Mouse (Mus musculus): ENCODE results near the gene Tspan15. TPM values are rescaled to one million over a fixed set of nuclear protein-coding genes. Genes with fewer than 3 reads are reported as not detected.

The Tspan15 gene
- total RNA-seq (2021) = 1 to 10 TPM; 4.0 to 5.2 TPM
- long read RNA-seq, experiment 1, transcript Tspan15-201 (8 exons, 3,638 nt) = major isoform, 13 of 24 reads
- long read RNA-seq, experiment 1, partial matches to known transcripts = 0 of 24 reads
- long read RNA-seq, experiment 1, other reads (novel, unspliced or antisense) = 11 of 24 reads
- long read RNA-seq, experiment 2, transcript Tspan15-201 (8 exons, 3,638 nt) = major isoform, 22 of 34 reads
- long read RNA-seq, experiment 2, partial matches to known transcripts = 1 of 34 reads
- long read RNA-seq, experiment 2, other reads (novel, unspliced or antisense) = 11 of 34 reads

GRCm38 (mm10) chr10:62230708-62231394 lies at the start of gene Tspan15:
Tspan15 (minus strand) TSS chr10:62231251.
- peak; percentile 91 for DNase-seq

GRCm38 (mm10) chr10:62279671-62280070 lies 48.6 kb upstream of the Tspan15 start:
- DNase-seq = no peak

- DNase-seq = no peak
Observed at GRCm38 (mm10) chr10:62279066-62279465, 48.0 kb upstream of the Tspan15 start.

DNA sequence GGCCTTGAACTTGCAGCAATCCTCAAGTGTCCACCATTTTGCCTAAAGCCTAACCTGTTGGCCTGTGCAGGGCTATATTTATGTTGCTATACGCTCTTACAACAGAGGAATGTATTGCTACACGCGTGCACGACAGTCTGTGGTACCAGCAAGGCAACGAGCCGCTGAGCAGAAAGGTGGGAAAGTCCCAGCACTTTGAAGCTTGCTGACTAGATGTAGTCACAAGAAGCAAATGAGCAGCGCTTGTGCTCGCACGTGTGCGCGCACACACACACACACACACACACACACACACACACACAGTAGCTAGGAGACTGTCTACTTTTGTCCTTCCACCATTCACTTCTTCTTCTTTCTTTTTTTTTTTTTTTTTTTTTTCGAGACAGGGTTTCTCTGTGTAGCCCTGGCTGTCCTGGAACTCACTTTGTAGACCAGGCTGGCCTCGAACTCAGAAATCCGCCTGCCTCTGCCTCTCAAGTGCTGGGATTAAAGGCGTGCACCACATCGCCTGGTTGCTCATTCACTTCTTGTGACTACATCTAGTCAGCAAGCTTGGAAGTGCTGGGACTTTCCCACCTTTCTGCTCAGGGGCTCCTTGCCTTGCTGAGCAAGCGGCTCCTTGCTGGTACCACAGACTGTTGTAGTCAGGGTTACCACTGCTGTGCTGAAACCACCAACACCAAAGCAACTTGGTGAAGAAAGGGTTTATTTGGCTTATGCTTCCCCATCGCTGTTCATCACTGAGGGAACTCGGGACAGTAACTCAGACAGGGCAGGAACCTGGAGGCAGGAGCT lies 46.6 kb upstream of the Tspan15 start:
- no peak for DNase-seq

DNA sequence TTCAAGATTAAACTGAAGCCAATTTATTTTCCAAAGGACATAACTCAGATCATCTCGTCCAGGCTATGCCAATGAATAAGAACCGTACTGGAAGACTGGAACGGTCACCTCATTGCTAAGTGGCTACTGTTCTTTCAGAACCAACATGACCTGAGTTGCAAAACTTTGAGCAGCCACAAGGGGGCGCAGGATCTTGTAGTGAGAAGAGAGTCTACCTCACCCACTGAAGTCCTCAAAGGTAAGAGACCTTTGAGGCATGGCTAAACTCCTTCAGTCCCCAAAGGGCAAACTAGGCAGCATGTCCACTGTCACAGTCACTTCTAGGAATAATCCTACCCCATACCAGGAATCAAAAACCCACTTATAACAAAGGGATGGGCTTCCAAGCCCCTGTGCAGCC lies 44.2 kb upstream of the Tspan15 start:
- DNase-seq = peak; percentile 26

GRCm38 (mm10) chr10:62269278-62269677 lies 38.2 kb upstream of the Tspan15 start:
- DNase-seq = no peak

DNA sequence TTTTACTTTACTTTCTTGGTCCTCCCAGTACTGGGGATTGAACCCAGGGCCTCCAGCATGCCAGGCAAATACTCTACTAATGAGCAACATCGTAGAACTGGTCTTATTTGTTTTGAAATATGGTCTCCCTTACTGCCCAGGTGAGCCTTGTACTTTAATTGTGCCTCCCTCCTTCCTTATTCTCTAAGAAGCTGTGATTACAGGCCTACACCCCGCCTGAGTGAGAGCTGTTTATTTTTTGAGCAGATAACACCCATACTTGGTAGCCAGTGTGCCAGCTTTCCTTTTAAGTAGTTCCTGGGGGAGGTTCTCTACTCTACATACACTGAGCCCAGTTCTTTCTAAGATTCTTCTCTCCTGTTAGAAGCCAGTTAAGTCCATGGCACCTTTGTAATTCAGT lies 33.2 kb upstream of the Tspan15 start:
- DNase-seq = no peak

GRCm38 (mm10) chr10:62261115-62261886 lies 30.2 kb upstream of the Tspan15 start:
- DNase-seq = peak; percentile 23

DNA sequence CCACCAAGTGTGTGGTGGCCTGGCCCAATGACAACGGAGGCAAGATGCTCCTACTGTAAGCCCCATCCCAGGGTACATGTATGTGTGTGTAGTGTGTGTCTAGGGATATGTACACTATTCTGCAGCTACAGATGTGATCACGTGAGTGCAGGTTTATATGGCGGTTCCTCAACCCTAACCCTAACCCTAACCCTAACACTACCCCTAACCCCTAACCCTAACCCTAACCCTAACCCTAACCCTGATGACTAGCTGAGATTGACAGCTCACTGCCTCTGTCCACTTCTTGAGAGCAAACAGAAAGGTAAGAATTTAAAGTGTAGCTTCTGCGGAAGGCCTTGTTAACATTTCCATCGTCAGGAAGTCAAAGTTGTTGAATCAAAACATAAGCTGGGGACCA lies 27.2 kb upstream of the Tspan15 start:
- DNase-seq = no peak

GRCm38 (mm10) chr10:62252496-62253235 lies 21.6 kb upstream of the Tspan15 start:
- DNase-seq = no peak

GRCm38 (mm10) chr10:62252000-62252488 lies 21.0 kb upstream of the Tspan15 start, which contains the start of gene Tacr2:
Tacr2 (plus strand) TSS chr10:62252438.
- no peak for DNase-seq

DNA sequence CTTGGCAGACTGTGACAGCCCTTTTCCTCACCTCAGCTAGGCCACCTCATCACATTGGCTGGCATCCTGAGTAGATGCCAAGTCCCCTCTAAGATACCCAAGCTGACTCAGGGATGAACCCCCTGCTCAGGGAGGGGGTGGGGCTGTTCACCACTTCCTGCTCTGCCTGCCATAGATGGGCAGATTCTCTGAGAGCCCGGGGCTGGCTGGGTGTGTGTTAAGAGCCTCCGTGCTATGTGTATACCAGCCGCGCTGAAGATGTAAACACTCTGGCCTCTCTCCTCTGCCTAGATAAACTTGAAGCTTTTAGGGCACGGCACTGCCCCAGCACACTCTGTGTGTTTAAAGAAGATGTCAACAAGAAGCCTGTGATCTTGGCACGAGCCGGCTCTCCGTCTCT lies 16.8 kb upstream of the Tspan15 start:
- DNase-seq = no peak

- DNase-seq = no peak
Observed at GRCm38 (mm10) chr10:62247156-62247555, 16.1 kb upstream of the Tspan15 start.

DNA sequence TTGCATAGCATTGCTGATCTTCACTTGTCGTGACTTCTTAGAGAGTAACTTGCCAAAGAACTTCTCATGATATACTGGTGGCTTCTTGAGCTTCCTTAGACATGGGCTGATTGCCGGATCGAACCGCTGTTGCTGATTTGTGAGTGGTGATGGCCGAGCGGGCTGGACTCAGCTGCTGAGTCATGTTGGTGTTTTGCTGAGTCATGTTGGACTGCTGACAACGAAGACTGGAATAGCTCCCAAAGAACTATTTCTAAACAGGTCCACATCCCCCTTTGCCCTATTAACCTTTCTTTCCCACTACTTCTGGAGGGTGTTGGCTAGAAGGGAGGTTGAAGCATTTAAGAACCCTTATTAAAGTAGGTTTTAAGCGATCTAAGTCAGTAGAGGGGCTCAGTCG lies 13.0 kb upstream of the Tspan15 start:
- DNase-seq = no peak

DNA sequence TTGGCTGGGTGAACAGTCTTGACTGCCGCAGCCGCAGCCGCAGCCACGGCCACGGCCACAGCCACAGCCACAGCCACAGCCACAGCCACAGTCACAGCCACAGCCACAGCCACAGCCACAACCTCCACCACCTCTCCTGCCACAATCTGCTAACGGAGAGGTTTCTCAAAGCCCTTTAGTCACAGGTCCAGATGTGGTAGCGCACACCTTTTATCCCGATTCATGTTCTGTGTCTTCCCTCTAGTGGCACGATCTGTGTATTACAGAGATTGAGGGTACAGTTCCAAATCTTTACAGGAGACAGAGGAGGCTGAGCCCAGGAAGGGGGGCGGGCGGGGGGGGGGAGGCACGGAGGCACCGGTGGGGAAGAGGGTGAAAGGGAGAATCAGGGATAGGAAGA lies 11.8 kb upstream of the Tspan15 start:
- no peak for DNase-seq

- no peak for DNase-seq
Observed at GRCm38 (mm10) chr10:62242358-62242757, 11.3 kb upstream of the Tspan15 start.

DNA sequence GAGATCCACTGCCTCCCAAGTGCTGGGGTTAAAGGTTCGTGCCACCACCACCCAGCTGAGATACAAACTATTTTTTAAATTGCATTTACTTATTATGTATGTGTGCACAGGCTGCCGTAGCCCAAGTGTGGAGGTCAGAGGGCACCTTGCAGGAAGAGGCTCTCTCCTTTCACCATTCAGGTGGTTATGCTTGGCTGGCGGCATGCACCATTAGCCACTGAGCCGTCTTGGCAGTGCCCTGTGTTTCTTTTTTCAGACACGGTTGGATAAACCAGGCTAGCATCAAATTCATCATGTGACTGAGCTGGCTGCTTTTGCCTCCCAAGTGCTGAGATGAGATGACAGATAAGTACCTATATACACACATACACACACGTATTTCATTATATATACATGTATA lies 8.2 kb upstream of the Tspan15 start:
- peak; percentile 73 for DNase-seq

DNA sequence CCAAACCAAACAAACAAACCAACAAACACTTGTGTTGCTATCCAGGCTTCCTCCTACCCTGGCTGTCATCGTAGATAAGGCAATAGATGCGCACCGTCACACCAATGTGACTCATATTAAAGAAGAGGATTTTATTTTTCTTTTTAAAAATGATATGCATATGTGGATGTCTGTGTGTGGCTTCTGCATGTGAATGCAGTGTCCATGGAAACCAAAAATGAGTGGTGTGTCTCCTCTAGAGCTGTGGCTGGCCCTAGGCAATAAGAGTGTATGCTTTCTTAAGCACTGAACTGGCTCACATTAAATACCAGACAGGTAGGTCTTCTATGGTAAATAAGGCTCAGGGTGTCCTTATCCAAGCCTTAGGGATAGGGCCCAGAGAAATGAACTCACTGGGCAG lies 7.6 kb upstream of the Tspan15 start:
- DNase-seq = no peak

GRCm38 (mm10) chr10:62237205-62237604 lies 6.2 kb upstream of the Tspan15 start:
- DNase-seq = no peak

DNA sequence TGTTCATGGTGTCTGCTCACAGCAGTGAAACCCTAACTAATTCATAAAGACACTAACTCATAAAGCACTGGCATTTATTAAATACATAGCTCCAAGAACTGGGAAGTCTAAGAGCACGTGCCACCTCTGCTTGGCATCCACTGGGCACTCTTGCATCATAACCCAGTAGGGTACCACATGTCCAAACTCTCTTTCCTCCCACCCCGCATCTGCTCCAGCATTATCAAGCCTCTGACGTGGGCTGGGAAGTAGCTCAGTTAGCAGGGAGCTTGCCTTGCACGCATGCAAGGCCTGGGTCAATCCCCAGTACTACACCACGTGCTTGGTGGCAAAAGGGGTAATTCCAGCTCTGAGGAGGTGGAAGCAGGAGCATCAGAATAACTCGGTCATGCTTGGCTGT lies 5.1 kb upstream of the Tspan15 start:
- no peak for DNase-seq

GRCm38 (mm10) chr10:62231811-62232210 lies 760 bp upstream of the Tspan15 start:
- no peak for DNase-seq
